ENCODE assay signal across 8 mouse cellular contexts in the genomic region with DNA sequence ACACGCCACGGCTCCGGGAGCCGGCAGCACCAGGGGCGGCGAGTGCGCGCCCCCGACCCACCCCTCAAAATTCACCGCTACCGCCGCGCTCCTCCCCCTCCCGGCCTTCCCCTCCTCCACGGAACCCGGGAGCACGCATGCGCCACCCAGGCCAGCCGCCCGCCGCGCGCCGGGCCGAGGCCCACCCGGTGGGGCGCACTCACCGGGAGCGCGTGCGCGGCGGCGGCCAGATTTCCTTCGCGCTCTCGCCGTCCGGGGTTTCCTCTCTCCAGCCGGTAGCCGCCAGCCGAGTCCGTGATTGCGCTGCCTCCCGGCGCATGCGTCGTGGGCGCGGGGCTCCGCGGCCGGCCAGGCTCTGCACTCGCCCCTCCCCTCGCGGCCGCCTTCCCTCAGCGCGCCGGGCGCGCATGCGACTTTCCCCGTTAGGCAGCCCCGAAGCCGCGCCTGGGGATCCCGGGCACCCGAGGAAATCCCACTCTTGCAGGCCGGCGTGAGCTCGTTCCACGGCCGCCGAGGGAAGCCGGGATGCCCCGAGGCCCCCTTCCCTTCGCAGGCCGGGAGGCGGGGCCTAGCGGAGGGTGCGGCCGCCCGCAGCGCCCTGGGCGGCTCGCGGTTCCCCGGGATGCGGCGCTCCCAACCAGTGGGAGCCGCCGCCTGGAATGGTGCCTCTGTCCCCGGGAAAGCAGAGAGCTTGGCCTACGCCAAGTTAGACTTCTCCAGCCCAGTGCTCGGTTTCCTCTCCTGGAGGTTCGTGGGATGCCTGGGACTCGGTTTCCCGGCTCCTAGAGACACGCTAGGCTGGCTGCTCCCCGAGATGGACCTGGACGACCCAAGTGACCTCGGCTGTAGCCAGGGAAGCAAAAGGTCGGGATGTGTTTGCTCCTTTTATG. TPM values are rescaled to one million over a fixed set of nuclear protein-coding genes. Genes with fewer than 3 reads are reported as not detected.
DNase-seq lines count a peak whose midpoint lies in the region; ATAC-seq lines count a peak whose summit lies in the region.

A gene (minus strand): TSS at position 341 of the 890 bp plus-strand sequence.

- H3K36me3 ChIP-seq in limb, embryonic 10.5 days: 0 out of 2 replicates have a peak, but pooled peaks cover 2% of the 10 kb centered on the region
- H3K36me3 ChIP-seq in midbrain, embryonic 12.5 days: no peaks in the 10 kb centered on the region

- DNase-seq in adrenal gland, postnatal 10 days: peak; percentile 93
- peak; percentile 81 for DNase-seq in embryo, embryonic 11.5 days (ENCODE audit: low read depth, low spot score)
- peak; percentile 90 for DNase-seq in kidney, adult 11 months
- peak; percentile 92 for DNase-seq in limb, embryonic 10.5 days (ENCODE audit: low spot score)
- peak; percentile 78 for DNase-seq in skeletal muscle tissue, adult 2 months (ENCODE audit: low read depth, low spot score)

- H3K4me2 ChIP-seq in midbrain, embryonic 12.5 days (replicated peaks): peak within 1 kb of the TSS; percentile 85

- H3K9ac ChIP-seq in midbrain, embryonic 12.5 days (replicated peaks): peak within 1 kb of the TSS; percentile 87

- H3K9me3 ChIP-seq in limb, embryonic 10.5 days (replicated peaks): no peaks in the 10 kb centered on the region
- H3K9me3 ChIP-seq in midbrain, embryonic 12.5 days: no peaks in the 10 kb centered on the region

- H3K4me3 ChIP-seq in limb, embryonic 10.5 days: peak within 1 kb of the TSS; percentile 100
- H3K4me3 ChIP-seq in midbrain, embryonic 12.5 days: peak within 1 kb of the TSS; percentile 77

- ATAC-seq in granulocyte monocyte progenitor cell, adult 5-6 weeks (replicated peaks; ENCODE audit: poor library complexity, severe bottlenecking): peak; percentile 83
- ATAC-seq in midbrain, embryonic 12.5 days (ENCODE audit: low FRiP score, low read depth): peak; percentile 88
- no peak for ATAC-seq in erythroid progenitor cell, adult 5-6 weeks (replicated peaks; ENCODE audit: low FRiP score, poor library complexity, severe bottlenecking)

- no peaks in the 10 kb centered on the region for H3K27me3 ChIP-seq in limb, embryonic 10.5 days (ENCODE audit: low read depth, poor library complexity, severe bottlenecking)
- no peaks in the 10 kb centered on the region for H3K27me3 ChIP-seq in midbrain, embryonic 12.5 days

- H3K4me1 ChIP-seq in limb, embryonic 10.5 days: peaks cover 19% of the 10 kb centered on the region
- peaks cover 14% of the 10 kb centered on the region; the same call in 1 of the 2 replicates for H3K4me1 ChIP-seq in midbrain, embryonic 12.5 days

- under 1% methylated on average over 96 of the region's 104 CpGs for WGBS in limb, embryonic 10.5 days
- under 1% methylated on average over 85 of the region's 104 CpGs for WGBS in midbrain, embryonic 12.5 days

- peak within 1 kb of the TSS; percentile 98 for H3K27ac ChIP-seq in limb, embryonic 10.5 days
- H3K27ac ChIP-seq in midbrain, embryonic 12.5 days (replicated peaks): peak within 1 kb of the TSS; percentile 97

RNA-seq across cellular contexts. Expression of the gene that starts here (rescaled TPM):
- total RNA-seq in adrenal gland, postnatal 10 days (2021): 10 to 100 TPM; 35.7 to 36.8 TPM
- 10.6 and 12.5 TPM in 2 replicates for total RNA-seq in granulocyte monocyte progenitor cell, adult 5-6 weeks (2014; fragmentation: Nextera tagmentation)
- total RNA-seq in granulocyte monocyte progenitor cell, adult 5-6 weeks (2017): 8.0 and 12.3 TPM in 2 replicates
- polyA plus RNA-seq in limb, embryonic 10.5 days (2016; fragmentation: Nextera tagmentation; extraction: Ambion mirVana): 9.8 and 10.6 TPM in 2 replicates
- 14.7 and 15.3 TPM in 2 replicates for polyA plus RNA-seq in midbrain, embryonic 12.5 days (2016; fragmentation: Nextera tagmentation; extraction: Ambion mirVana)
- total RNA-seq in erythroid progenitor cell, adult 5-6 weeks (2015; ENCODE audit: low replicate concordance): 1.8 and 10.9 TPM in 2 replicates
- total RNA-seq in erythroid progenitor cell, adult 5-6 weeks (2017; ENCODE audit: low replicate concordance): 1.0 and 1.1 TPM in 2 replicates
